Mouse (Mus musculus) cerebellum, adult 2 months (tissue): ENCODE results near the gene Actc1.

Experiments used
- CTCF ChIP-seq: fragments of 200-500 bp; IDR thresholded peaks from 2 replicates; pipeline ENCODE4 v1.5.1; 2011; ENCODE audit warnings: low read depth, mild to moderate bottlenecking, control low read depth, low read length, moderate library complexity, borderline replicate concordance; ENCODE audit not compliant: insufficient read depth
- POLR2A ChIP-seq: fragments of 200-500 bp; IDR thresholded peaks from 2 replicates; pipeline ENCODE4 v1.6.1; 2011; ENCODE audit warnings: low read length, control low read depth, borderline replicate concordance; ENCODE audit not compliant: insufficient read depth

DNA sequence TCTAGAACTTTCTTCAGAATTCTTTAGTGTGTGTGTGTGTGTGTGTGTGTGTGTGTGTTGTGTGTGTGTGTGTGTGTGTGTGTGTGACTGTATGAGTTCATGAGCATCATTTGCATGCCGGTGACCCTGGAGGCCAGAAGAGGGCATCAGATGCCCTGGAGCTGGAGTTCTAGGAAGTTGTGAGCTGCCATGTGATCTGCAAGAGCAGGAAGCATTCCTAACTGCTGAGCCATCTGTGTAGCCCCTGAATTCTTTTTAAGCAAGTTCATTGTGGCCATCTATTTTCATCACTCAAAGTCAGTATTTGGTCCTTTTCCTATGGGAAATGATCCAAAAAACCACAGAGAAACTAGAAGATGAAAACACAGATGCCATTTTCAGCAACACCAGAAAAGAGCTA, 41.3 kb upstream of the Actc1 start:
- TF ChIP-seq POLR2A (no peak), CTCF (no peak)
